Mouse (Mus musculus): ENCODE measurements around the gene Nkain2. TPM values are rescaled to one million over a fixed set of nuclear protein-coding genes. Genes with fewer than 3 reads are reported as not detected.

Gene Nkain2
- total and polyA plus RNA-seq, 3 experiments, result 0.08 to 0.18 TPM; not detected in 1

DNA sequence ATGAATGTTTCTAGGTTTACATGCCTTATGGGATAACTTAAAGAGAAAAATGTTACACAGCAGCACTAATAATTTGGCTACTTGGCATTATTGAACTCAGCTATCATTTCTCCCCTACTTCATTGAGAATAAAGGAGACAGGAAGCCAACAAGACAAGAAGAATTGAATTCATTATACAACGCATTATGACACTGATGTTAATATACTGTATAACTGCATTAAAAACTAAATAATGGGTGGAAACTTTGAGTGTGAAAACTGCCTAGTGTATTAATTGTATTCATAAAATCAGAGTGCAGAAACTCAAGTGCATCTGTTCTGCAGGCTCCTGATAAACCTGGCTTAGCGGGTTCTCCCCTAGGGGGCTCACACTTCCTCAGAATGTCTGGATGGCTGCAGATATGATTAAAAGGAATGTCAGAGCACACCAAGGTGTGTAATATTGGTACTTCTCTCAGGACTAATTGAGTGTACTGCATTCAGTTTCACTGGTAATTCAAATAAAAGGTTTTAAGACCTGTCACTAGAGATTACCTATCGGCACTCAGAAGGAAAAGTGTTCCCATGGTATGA lies 589.2 kb downstream of the Nkain2 start:
- TF ChIP-seq CTCF (IDR thresholded peaks at IDR 0.05) (no peak), EP300 (IDR thresholded peaks at IDR 0.05; ENCODE audit: insufficient read depth, low read depth, low read length) (no peak), POLR2A (IDR thresholded peaks at IDR 0.05; ENCODE audit: insufficient read depth, low read depth, low read length) (no peak)
- H3K4me3 ChIP-seq, result no peak overlapping the region
- no peak overlapping the region for H3K27ac ChIP-seq
- intact Hi-C loops (cut with DNase I), result no loop called here
- H3K36me3 ChIP-seq (ENCODE audit: control insufficient read depth, insufficient read depth, low read length), result no peaks in the 10 kb centered on the region
- H3K9ac ChIP-seq (ENCODE audit: low read depth, low read length), result no peak overlapping the region
- H3K27me3 ChIP-seq (ENCODE audit: control insufficient read depth, insufficient read depth, low read length), result no peaks in the 10 kb centered on the region
- no peak for DNase-seq
- WGBS, result 79% methylated on average over 3 of the region's 3 CpGs
- no peaks in the 10 kb centered on the region for H3K4me1 ChIP-seq (ENCODE audit: control insufficient read depth, insufficient read depth, low read length)
- no peaks in the 10 kb centered on the region for H3K79me2 ChIP-seq (replicated peaks; ENCODE audit: control insufficient read depth, insufficient read depth, low read length)

DNA sequence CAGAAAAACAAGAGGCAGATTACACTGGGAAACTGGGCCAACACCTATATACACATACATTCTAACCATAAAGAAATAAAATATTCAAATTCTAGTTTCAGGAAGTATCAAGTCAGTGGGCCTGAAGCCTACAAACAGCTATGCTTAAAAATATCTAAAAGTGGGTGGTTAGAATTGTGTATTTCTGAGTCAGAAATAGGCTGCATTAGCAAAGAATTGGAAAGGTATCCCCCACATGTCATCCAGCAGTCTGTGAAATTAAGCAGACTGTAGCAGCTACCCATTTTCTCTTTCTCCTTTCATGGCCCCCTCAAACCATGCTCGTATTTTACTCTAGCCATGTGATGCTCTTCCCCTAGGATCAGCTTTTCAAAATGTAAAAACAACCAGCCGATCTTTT lies 599.8 kb downstream of the Nkain2 start:
- no peak overlapping the region for H3K27ac ChIP-seq
- H3K79me2 ChIP-seq (replicated peaks; ENCODE audit: control insufficient read depth, insufficient read depth, low read length), result no peaks in the 10 kb centered on the region
- no peaks in the 10 kb centered on the region for H3K36me3 ChIP-seq (ENCODE audit: control insufficient read depth, insufficient read depth, low read length)
- intact Hi-C loops (cut with DNase I), result no loop called here
- H3K27me3 ChIP-seq (ENCODE audit: control insufficient read depth, insufficient read depth, low read length), result no peaks in the 10 kb centered on the region
- no peak overlapping the region for H3K4me3 ChIP-seq
- 62% methylated on average over 2 of the region's 2 CpGs for WGBS
- H3K9ac ChIP-seq (ENCODE audit: low read depth, low read length), result no peak overlapping the region
- H3K4me1 ChIP-seq (ENCODE audit: control insufficient read depth, insufficient read depth, low read length), result no peaks in the 10 kb centered on the region
- no peak for DNase-seq
- TF ChIP-seq POLR2A (IDR thresholded peaks at IDR 0.05; ENCODE audit: insufficient read depth, low read depth, low read length) (no peak), CTCF (IDR thresholded peaks at IDR 0.05) (no peak), EP300 (IDR thresholded peaks at IDR 0.05; ENCODE audit: insufficient read depth, low read depth, low read length) (no peak)

DNA sequence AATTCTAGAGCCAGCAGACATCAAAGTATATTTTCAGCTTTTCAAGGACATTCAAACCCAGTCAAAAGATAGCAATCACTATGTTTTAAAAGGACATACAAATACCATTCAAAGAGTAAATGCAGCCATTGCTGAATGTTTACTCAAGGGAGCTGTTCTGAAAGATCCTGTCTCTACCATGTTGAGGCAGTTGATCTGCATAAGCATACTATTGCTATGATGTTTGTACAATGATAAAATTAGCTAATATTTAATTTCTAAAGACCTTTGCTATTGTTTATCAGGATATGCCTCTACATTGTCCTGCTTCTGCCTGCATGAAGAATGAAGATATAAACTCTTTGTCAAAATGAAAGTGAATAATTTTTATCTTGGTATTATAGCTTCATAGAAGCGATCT lies 606.6 kb downstream of the Nkain2 start:
- Histone ChIP-seq H3K79me2 (replicated peaks; ENCODE audit: control insufficient read depth, insufficient read depth, low read length) (no peaks in the 10 kb centered on the region), H3K27ac (no peak overlapping the region), H3K4me3 (no peak overlapping the region), H3K27me3 (ENCODE audit: control insufficient read depth, insufficient read depth, low read length) (no peaks in the 10 kb centered on the region), H3K4me1 (ENCODE audit: control insufficient read depth, insufficient read depth, low read length) (no peaks in the 10 kb centered on the region), H3K9ac (ENCODE audit: low read depth, low read length) (no peak overlapping the region), H3K36me3 (ENCODE audit: control insufficient read depth, insufficient read depth, low read length) (no peaks in the 10 kb centered on the region)
- no peak for DNase-seq
- intact Hi-C loops (cut with DNase I), result no loop called here
- TF ChIP-seq EP300 (IDR thresholded peaks at IDR 0.05; ENCODE audit: insufficient read depth, low read depth, low read length) (no peak), POLR2A (IDR thresholded peaks at IDR 0.05; ENCODE audit: insufficient read depth, low read depth, low read length) (no peak)
- 75% methylated on average over 1 of the region's 1 CpGs for WGBS

DNA sequence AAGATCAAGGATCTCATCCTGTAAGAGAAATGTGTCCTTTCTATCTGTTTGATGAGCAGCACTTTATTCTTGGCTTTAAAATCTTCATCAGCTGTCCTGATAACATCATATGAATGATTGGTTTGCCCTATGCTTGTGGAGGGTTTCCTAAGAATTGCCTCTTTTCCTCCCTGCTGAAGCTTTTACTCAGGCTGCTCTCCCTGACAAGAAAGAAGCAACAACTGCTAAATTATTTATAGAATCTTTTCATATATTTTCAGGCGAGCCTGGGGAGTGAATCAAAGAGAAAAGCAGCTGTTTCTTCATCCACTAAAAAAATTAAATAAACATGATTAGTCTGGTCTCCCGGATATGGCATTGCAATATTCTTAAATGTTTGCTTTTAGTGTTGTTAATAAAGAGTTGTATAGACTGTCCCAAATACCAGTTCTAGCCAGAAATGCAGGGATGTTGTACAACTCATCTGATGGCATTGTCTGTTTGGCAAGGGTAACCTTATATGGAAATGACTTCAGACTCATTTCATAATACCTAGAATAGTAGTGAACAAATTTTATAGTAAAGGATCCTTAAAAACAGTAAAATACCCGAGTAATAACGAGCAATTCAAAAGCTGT lies 646.9 kb downstream of the Nkain2 start:
- no peak for DNase-seq
- no peak for TF ChIP-seq POLR2A (IDR thresholded peaks at IDR 0.05; ENCODE audit: insufficient read depth, low read depth, low read length)
- no peak for TF ChIP-seq CTCF (IDR thresholded peaks at IDR 0.05)
- no peak for TF ChIP-seq EP300 (IDR thresholded peaks at IDR 0.05; ENCODE audit: insufficient read depth, low read depth, low read length)
- 50% methylated on average over 4 of the region's 4 CpGs for WGBS
- H3K36me3 ChIP-seq (ENCODE audit: control insufficient read depth, insufficient read depth, low read length), result no peaks in the 10 kb centered on the region
- H3K79me2 ChIP-seq (replicated peaks; ENCODE audit: control insufficient read depth, insufficient read depth, low read length), result no peaks in the 10 kb centered on the region
- no peak overlapping the region for H3K9ac ChIP-seq (ENCODE audit: low read depth, low read length)
- H3K27ac ChIP-seq, result no peak overlapping the region
- intact Hi-C loops (cut with DNase I), result no loop called here
- no peaks in the 10 kb centered on the region for H3K27me3 ChIP-seq (ENCODE audit: control insufficient read depth, insufficient read depth, low read length)
- H3K4me3 ChIP-seq, result no peak overlapping the region
- no peaks in the 10 kb centered on the region for H3K4me1 ChIP-seq (ENCODE audit: control insufficient read depth, insufficient read depth, low read length)

GRCm38 (mm10) chr10:32241168-32241567 lies 649.1 kb downstream of the Nkain2 start:
- Histone ChIP-seq H3K27ac (no peak overlapping the region), H3K27me3 (ENCODE audit: control insufficient read depth, insufficient read depth, low read length) (no peaks in the 10 kb centered on the region), H3K79me2 (replicated peaks; ENCODE audit: control insufficient read depth, insufficient read depth, low read length) (no peaks in the 10 kb centered on the region), H3K9ac (ENCODE audit: low read depth, low read length) (no peak overlapping the region), H3K36me3 (ENCODE audit: control insufficient read depth, insufficient read depth, low read length) (no peaks in the 10 kb centered on the region), H3K4me1 (ENCODE audit: control insufficient read depth, insufficient read depth, low read length) (no peaks in the 10 kb centered on the region), H3K4me3 (no peak overlapping the region)
- TF ChIP-seq EP300 (IDR thresholded peaks at IDR 0.05; ENCODE audit: insufficient read depth, low read depth, low read length), result no peak
- TF ChIP-seq CTCF (IDR thresholded peaks at IDR 0.05), result no peak
- TF ChIP-seq POLR2A (IDR thresholded peaks at IDR 0.05; ENCODE audit: insufficient read depth, low read depth, low read length), result no peak
- intact Hi-C loops (cut with DNase I), result no loop called here
- no peak for DNase-seq

GRCm38 (mm10) chr10:32182951-32183350 lies 707.3 kb downstream of the Nkain2 start:
- H3K4me3 ChIP-seq, result no peak overlapping the region
- H3K79me2 ChIP-seq (replicated peaks; ENCODE audit: control insufficient read depth, insufficient read depth, low read length), result no peaks in the 10 kb centered on the region
- no peaks in the 10 kb centered on the region for H3K27me3 ChIP-seq (ENCODE audit: control insufficient read depth, insufficient read depth, low read length)
- intact Hi-C loops (cut with DNase I), result no loop called here
- no peak for TF ChIP-seq POLR2A (IDR thresholded peaks at IDR 0.05; ENCODE audit: insufficient read depth, low read depth, low read length)
- TF ChIP-seq EP300 (IDR thresholded peaks at IDR 0.05; ENCODE audit: insufficient read depth, low read depth, low read length), result no peak
- TF ChIP-seq CTCF (IDR thresholded peaks at IDR 0.05), result no peak
- no peaks in the 10 kb centered on the region for H3K36me3 ChIP-seq (ENCODE audit: control insufficient read depth, insufficient read depth, low read length)
- no peaks in the 10 kb centered on the region for H3K4me1 ChIP-seq (ENCODE audit: control insufficient read depth, insufficient read depth, low read length)
- 67% methylated on average over 3 of the region's 3 CpGs for WGBS
- H3K27ac ChIP-seq, result no peak overlapping the region
- DNase-seq, result no peak
- H3K9ac ChIP-seq (ENCODE audit: low read depth, low read length), result no peak overlapping the region

Data from heart, adult 2 months (tissue).